Mouse (Mus musculus): ENCODE data around the gene Eef2k. TPM values are rescaled to one million over a fixed set of nuclear protein-coding genes. Genes with fewer than 3 reads are reported as not detected.

Gene Eef2k
- polyA plus RNA-seq, 1 experiment from 2014 or later, result 21.8 TPM

DNA sequence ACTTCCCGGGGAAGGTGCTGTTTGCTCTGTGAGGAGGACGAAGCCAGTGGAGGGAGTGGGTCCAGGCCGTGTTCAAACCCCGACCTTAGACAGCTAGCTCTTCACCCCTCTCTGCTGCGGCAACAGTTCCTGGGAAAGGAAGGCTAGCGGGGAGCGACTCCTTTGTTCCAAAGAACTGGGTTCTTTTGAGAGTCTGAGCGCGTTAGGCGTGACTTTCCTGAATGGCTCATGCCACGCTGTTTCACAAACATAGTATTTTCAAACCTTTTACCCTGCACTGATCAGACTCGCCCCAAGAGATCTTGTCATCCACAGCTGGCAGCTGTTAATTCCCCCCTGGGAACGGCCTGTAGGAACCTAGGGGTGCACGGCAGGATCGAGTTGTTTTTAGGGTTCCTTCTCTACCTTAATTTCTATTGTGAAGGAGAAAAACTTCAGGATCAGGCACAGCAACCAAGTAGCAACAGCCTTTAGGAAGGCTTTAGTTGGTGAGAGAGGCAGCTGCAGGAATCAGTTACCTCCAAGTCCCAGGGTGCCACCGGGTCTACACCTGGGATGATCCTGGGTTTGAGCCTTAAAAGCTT lies 1.3 kb downstream of the Eef2k start:
- no peak for TF ChIP-seq CTCF (IDR thresholded peaks at IDR 0.05)
- DNase-seq (ENCODE audit: low read depth, low spot score) (no peak), ATAC-seq (no peak)
- ChIA-PET POLR2A (interaction anchor here (1.4 kb wide), 1 partner anchor 73 kb away, joined by 3 read pairs; no protein-coding TSS in a partner anchor), CTCF (interaction anchor here (1.3 kb wide), 1 partner anchor 32 kb away, joined by 3 read pairs; no protein-coding TSS in a partner anchor)
- H3K27me3 ChIP-seq, result no peaks in the 10 kb centered on the region
- in situ Hi-C loops (cut with MboI; ENCODE audit: low pct_unique_long_range_greater_than_20kb), result loop anchor here (5.0 kb wide), 1 partner anchor 68 kb away; no protein-coding TSS in a partner anchor

DNA sequence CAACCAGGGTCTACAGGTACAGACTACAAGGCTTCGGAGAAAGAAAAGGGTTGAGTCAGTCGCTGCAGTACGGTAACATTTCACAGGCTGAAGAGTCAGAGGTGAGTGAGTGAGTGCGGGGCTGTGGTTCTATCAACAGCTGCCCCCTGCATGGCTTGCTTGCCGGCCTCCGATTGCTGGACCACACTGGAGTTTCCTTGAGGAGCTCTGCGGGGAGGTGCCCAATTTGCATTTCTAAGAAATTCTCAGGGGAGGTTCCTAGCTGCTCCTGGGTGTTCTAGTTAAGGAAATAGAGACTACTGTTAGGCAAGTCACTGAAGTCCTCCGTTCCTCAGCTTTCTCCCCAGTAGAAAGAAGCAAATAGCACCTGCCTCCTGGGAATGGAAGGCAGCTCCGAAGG lies 2.1 kb downstream of the Eef2k start:
- POLR2A ChIA-PET, result no interaction called here
- CTCF ChIA-PET, result interaction anchor here (0.9 kb wide), 2 partner anchors 23 to 72 kb away, joined by 3 read pairs; no protein-coding TSS in a partner anchor
- ATAC-seq, result no peak
- no peak for DNase-seq (ENCODE audit: low read depth, low spot score)
- in situ Hi-C loops (cut with MboI; ENCODE audit: low pct_unique_long_range_greater_than_20kb), result loop anchor here (5.0 kb wide), 1 partner anchor 68 kb away; no protein-coding TSS in a partner anchor
- no peak for TF ChIP-seq CTCF (IDR thresholded peaks at IDR 0.05)
- H3K27me3 ChIP-seq, result no peaks in the 10 kb centered on the region

DNA sequence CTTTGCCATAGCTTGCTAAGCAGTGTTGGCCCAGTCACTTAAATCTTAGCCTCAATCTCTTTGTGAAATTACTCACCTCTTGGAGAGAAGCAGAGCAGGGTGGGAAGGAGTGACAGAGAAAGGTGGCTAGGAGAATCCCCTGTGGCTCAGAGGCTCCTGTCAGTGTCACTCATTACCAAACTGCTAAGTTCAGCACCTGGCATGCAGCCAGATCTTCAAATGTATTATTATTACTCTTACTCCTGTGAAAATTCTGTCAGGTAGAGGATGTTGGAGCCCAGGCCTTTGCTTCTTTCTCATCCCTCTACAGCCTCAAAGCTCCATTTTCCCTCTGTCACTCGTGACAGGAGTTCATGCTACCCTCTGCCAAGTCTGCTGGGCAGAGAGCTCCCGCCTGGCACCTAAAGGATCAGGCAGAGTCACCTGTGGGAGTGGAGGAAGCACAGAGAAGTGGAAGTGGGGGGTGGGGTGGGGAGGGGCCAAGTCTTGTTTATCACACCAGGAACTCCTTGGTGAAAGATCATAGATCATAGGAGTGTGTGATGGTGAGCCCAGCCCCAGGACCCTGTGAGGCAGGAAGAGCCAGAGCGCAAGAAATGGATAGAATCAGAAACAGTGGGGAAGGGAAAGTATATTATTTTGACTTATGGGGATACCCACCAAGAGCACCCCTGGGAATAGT lies 6.3 kb downstream of the Eef2k start:
- ATAC-seq (no peak), DNase-seq (ENCODE audit: low read depth, low spot score) (no peak)
- ChIA-PET CTCF (no interaction called here), POLR2A (interaction anchor here (1.0 kb wide), 1 partner anchor 134 kb away, joined by 3 read pairs; no protein-coding TSS in a partner anchor)
- in situ Hi-C loops (cut with MboI; ENCODE audit: low pct_unique_long_range_greater_than_20kb), result no loop called here
- no peak for TF ChIP-seq CTCF (IDR thresholded peaks at IDR 0.05)
- H3K27me3 ChIP-seq, result no peaks in the 10 kb centered on the region

DNA sequence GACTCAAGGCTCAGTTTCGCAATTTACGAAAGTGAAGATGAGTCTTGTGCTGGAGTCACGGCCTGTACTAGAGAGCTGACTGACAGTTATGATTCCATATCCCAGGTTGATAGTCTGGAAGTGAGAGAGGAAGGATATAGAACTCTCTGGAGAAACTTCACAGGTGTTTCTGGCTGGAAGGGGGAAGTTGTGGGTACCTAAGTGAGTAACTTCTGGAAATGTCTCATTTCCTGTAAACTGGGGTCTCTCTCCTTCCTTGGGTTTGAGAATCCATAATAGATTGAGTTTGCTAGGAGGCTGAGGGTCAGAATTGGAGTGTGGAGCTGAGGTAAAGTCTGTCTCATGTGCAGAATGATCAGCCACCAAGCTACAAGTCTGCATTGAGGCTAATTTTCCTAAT lies 7.5 kb downstream of the Eef2k start:
- POLR2A ChIA-PET, result interaction anchor here (0.6 to 1.0 kb wide), 2 partner anchors 133 to 955 kb away, joined by 3 to 4 read pairs; partner anchors contain the start of gene Lyrm1
- DNase-seq (ENCODE audit: low read depth, low spot score) (no peak), ATAC-seq (no peak)
- no peak for TF ChIP-seq CTCF (IDR thresholded peaks at IDR 0.05)
- in situ Hi-C loops (cut with MboI; ENCODE audit: low pct_unique_long_range_greater_than_20kb), result no loop called here
- H3K27me3 ChIP-seq, result no peaks in the 10 kb centered on the region
- CTCF ChIA-PET, result interaction anchor here (0.8 kb wide), 1 partner anchor 236 kb away, joined by 4 read pairs; no protein-coding TSS in a partner anchor

DNA sequence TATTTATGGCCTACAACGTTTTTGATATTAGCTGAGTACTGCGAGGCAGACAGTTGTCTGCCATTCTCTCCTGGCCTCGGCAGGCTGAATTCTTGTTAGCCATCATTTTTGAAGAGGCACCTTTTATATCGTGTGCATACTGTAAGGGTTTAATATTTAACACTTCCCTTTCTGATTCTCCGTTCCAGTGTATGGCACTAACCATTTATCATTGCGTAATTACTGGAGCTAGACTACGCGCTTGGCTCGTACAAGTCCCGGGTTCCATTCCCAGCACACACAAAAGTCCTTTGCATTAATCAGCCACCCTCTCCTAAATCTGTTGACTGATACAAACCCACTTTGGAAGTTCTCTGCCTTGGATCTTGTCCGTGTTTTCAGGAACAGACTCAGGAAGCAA lies 17.2 kb downstream of the Eef2k start:
- no peak for TF ChIP-seq CTCF (IDR thresholded peaks at IDR 0.05)
- DNase-seq (ENCODE audit: low read depth, low spot score), result no peak
- no peak for ATAC-seq
- H3K27me3 ChIP-seq, result no peaks in the 10 kb centered on the region
- ChIA-PET CTCF (no interaction called here), POLR2A (no interaction called here)
- in situ Hi-C loops (cut with MboI; ENCODE audit: low pct_unique_long_range_greater_than_20kb), result no loop called here

DNA sequence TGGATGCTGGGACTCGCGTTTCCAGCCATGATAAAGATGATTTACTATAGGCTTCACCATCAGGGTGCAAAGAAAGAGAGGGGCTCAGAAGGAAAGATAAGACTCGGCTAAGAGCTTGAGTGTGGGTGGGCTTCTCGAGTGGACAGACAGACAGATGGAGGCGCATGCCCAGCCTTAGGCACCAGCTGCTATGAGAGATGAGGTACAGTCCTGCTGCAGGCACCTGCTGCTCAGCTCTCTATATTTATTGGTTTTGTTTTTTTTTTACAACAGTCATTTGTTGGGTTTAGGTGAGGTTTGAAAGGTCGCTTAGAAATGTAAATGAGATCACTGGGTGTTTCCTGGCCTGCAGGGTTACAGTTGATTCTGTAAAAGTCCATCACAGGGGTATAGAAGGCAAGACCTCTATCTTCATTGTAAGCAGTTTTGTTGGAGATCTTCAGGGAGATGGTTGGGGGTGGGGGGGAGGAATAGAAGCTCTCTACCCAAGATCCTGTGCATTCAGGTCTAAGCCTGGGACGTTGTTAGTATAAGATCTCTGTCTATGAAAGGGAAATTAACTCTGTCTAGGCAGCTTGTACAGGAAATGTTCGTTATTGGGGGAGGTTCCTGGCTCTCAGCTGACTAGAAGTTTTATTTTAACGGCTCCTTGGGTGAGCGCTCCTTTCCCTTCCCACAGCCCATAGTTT lies 18.3 kb downstream of the Eef2k start:
- POLR2A ChIA-PET, result no interaction called here
- ATAC-seq, result no peak
- no peak for DNase-seq (ENCODE audit: low read depth, low spot score)

DNA sequence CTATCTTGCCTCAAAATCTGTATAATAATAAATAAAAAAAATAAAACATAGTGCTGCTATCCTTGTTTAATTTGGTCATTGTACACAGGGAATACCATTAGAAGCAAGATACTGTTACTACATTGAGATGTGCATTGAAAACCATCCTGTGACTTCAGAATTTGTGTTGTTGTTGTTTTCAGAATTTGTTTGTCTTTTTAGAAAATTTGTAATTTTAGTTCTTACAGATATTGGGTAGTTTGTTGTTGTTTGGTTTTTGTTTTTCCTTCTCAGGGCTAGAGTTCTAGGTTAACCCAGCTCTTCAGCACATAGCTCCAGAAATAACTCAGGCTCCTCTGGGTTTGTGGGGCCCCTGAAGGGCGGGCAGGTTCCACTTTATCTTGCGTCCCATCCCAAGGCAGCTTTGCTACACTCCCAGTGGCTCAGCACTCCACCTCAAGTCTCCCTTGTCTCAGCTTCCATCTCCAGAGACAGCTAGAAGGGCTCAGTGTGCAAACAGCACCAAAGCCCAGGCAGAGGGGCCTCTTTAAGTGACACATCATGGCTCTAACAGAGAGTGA lies 18.9 kb downstream of the Eef2k start:
- no peak for DNase-seq (ENCODE audit: low read depth, low spot score)
- ChIA-PET CTCF (interaction anchor here (1.0 to 1.5 kb wide), 3 partner anchors 9 to 26 kb away, joined by 3 to 5 read pairs (median 4); no protein-coding TSS in a partner anchor), POLR2A (no interaction called here)
- in situ Hi-C loops (cut with MboI; ENCODE audit: low pct_unique_long_range_greater_than_20kb), result no loop called here
- H3K27me3 ChIP-seq, result no peaks in the 10 kb centered on the region
- no peak for TF ChIP-seq CTCF (IDR thresholded peaks at IDR 0.05)
- no peak for ATAC-seq

More for the DNA sequence above, 18.3 kb downstream of the Eef2k start:
- in situ Hi-C loops (cut with MboI; ENCODE audit: low pct_unique_long_range_greater_than_20kb), result no loop called here
- TF ChIP-seq CTCF (IDR thresholded peaks at IDR 0.05), result no peak
- CTCF ChIA-PET, result interaction anchor here (1.5 kb wide), 2 partner anchors 8 to 10 kb away, joined by 4 to 5 read pairs; no protein-coding TSS in a partner anchor
- no peaks in the 10 kb centered on the region for H3K27me3 ChIP-seq

DNA sequence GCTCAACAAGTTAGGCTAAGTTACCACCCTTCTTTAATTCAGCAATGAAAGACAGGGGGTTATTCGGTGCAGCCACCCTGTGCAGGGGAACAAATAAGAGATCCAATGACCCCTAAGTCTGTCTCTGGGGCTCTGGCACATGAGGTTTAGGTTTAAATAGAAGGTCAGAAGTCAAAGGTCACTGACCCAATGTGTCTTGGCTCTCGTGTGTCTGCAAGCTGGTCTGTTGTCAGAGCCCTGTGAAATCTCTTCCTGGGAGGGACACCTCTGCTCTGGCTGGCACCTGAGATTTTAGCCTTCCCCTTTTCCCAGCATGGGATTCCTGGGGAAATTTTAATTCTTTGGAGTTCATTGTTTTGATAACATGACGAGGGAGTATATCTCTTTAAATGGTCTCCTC lies 19.6 kb downstream of the Eef2k start:
- DNase-seq (ENCODE audit: low read depth, low spot score) (no peak), ATAC-seq (no peak)
- CTCF ChIA-PET, result interaction anchor here (1.0 to 1.5 kb wide), 3 partner anchors 9 to 26 kb away, joined by 3 to 5 read pairs (median 4); no protein-coding TSS in a partner anchor
- POLR2A ChIA-PET, result no interaction called here
- no peaks in the 10 kb centered on the region for H3K27me3 ChIP-seq
- no peak for TF ChIP-seq CTCF (IDR thresholded peaks at IDR 0.05)
- in situ Hi-C loops (cut with MboI; ENCODE audit: low pct_unique_long_range_greater_than_20kb), result no loop called here

DNA sequence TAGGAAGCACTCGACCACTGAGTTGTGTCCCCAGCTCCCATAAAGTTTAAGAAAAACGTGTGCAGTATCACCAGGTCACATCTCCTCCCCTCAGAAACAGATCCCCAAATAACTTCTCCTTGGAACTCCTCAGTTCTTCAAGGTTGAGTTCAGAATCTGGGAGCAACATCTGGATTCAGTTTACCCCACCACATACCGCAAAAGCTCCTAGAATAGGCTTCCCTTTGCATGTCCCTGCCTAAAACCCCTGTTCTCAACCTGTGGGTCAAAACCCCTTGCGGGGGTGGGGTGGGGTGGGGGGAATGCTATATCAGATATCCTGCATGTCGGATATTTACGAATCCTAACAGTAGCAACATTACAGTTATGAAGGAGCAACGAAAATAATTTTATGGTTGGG lies 20.0 kb downstream of the Eef2k start:
- POLR2A ChIA-PET, result no interaction called here
- no peak for TF ChIP-seq CTCF (IDR thresholded peaks at IDR 0.05)
- ATAC-seq (no peak), DNase-seq (ENCODE audit: low read depth, low spot score) (no peak)
- in situ Hi-C loops (cut with MboI; ENCODE audit: low pct_unique_long_range_greater_than_20kb), result no loop called here
- H3K27me3 ChIP-seq, result no peaks in the 10 kb centered on the region
- CTCF ChIA-PET, result interaction anchor here (1.0 to 1.5 kb wide), 2 partner anchors 8 to 27 kb away, joined by 3 to 5 read pairs; no protein-coding TSS in a partner anchor

DNA sequence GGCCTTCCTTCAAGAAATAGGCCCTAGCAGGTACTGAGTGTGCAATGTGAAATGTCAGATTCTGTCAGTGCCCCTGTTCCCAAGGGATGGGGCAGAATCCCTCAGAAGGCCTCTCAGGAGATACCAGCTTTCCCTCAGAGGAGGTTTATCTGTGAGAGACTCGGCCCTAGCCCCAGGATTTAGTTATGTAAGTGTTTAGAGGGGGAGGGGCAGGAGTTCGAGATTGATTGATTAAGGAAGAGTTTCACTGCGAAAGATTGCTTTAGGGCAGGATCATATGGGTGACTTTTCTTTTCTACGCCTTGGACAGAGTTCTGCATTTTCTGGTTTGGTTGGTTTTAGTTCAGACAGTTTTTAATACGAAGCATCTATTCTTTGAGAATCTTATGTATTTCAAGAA lies 20.8 kb downstream of the Eef2k start:
- no peak for TF ChIP-seq CTCF (IDR thresholded peaks at IDR 0.05)
- H3K27me3 ChIP-seq, result no peaks in the 10 kb centered on the region
- ChIA-PET CTCF (no interaction called here), POLR2A (interaction anchor here (1.6 kb wide), 1 partner anchor 11 kb away, joined by 6 read pairs; no protein-coding TSS in a partner anchor)
- ATAC-seq (no peak), DNase-seq (ENCODE audit: low read depth, low spot score) (no peak)
- in situ Hi-C loops (cut with MboI; ENCODE audit: low pct_unique_long_range_greater_than_20kb), result no loop called here
